Mouse (Mus musculus) megakaryocyte, embryonic 14.5 days (primary cell): ENCODE results near the gene Txnl4b. TPM values are rescaled to one million over a fixed set of nuclear protein-coding genes. Genes with fewer than 3 reads are reported as not detected.

ENCODE experiments used
- H3K27me3 ChIP-seq: replicated peaks from 2 replicates; pipeline ENCODE3; 2012; ENCODE audit warnings: inconsistent platforms
- H3K36me3 ChIP-seq: replicated peaks from 2 replicates; pipeline ENCODE3; 2012; ENCODE audit warnings: low read length, inconsistent platforms, mixed read lengths
- H3K4me1 ChIP-seq: 2 replicates; pipeline ENCODE4 v1.6.1; 2012; ENCODE audit warnings: inconsistent platforms
- H3K4me3 ChIP-seq: replicated peaks from 2 replicates; pipeline ENCODE3; 2012; ENCODE audit warnings: moderate library complexity, mild to moderate bottlenecking, inconsistent platforms
- H3K9me3 ChIP-seq: 2 replicates; pipeline ENCODE4 v1.6.1; 2012; ENCODE audit warnings: inconsistent platforms
- FLI1 ChIP-seq: IDR thresholded peaks from 2 replicates; pipeline ENCODE4 v1.6.1; 2012; ENCODE audit warnings: low read length, inconsistent platforms, mixed read lengths
- GATA1 ChIP-seq: IDR thresholded peaks from 3 replicates; pipeline ENCODE4 v1.6.1; 2012; ENCODE audit warnings: mixed read lengths, low read length, inconsistent platforms, borderline replicate concordance
- polyA plus RNA-seq: library from polyadenylated mRNA; stranded (reverse); fragments of >175 nt; gene quantifications from 2 replicates; pipeline ENCODE4 v1.2.3, GENCODE M21; 2012; ENCODE audit warnings: low replicate concordance; ENCODE audit not compliant: insufficient read depth

Txnl4b gene
- 2.1 and 10.7 TPM in 2 replicates for polyA plus RNA-seq

DNA sequence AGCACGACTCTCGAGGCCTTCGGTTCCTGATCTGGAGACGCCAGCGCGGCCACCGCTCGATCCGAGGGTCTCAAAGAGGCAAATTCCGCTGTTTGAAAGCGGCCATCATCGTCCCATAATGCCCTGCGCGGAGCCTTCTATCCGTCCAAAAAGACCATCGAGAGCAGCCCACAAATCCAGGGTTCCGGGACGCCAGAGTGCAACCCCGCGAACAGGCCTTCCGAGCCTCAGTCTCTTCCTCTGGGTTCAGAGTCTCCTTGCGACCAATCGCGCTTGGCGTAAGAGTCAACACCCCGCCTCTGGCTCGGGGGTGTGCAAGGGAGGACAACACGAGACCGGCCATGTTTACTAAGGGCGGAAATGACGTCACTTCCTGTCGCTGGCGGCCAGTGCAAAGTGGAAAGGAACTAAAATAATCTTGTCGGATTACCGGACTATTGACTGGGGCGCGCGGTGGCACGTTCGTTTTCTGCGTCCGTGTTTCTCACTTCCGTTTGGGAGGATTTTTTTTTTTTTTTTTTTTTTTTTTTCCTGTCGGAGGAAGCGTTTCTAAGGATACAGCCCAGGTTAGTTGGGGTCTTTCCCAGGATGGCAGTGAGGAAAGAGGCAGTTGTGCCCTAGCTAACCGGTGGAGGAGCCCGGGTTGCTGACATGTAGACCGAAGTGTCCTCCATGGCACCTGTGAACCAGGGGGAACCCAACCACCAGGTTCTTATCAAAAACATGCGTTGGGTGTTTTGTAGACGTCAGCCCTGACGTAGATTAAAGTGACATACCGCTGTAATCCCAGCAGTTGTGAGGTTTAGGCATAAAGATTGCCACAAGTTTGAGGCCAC lies at the start of gene Txnl4b, which contains the start of gene Dhx38:
Gene Txnl4b, plus strand, starts transcription at position 395 of the 836 bp plus-strand sequence.
Gene Dhx38, minus strand, starts transcription at position 364 of the 836 bp plus-strand sequence.
- TF ChIP-seq GATA1 (no peak), FLI1 (peak; percentile 100)
- Histone ChIP-seq H3K27me3 (no peaks in the 10 kb centered on the region), H3K9me3 (no peaks in the 10 kb centered on the region), H3K4me1 (peaks cover 46% of the 10 kb centered on the region), H3K36me3 (peaks cover 51% of the 10 kb centered on the region), H3K4me3 (peak within 1 kb of the TSS; percentile 98)

GRCm38 (mm10) chr8:109524008-109524407 lies 41.7 kb upstream of the Txnl4b start:
- peaks cover 21% of the 10 kb centered on the region for H3K9me3 ChIP-seq
- TF ChIP-seq GATA1 (no peak), FLI1 (no peak)
- no peak overlapping the region for H3K4me3 ChIP-seq

GRCm38 (mm10) chr8:109535140-109535990 lies 30.3 kb upstream of the Txnl4b start:
- no peak for TF ChIP-seq FLI1
- H3K4me3 ChIP-seq: no peak overlapping the region
- H3K9me3 ChIP-seq: no peaks in the 10 kb centered on the region
- H3K27me3 ChIP-seq: peaks cover 12% of the 10 kb centered on the region
- H3K4me1 ChIP-seq: peaks cover 26% of the 10 kb centered on the region
- no peaks in the 10 kb centered on the region for H3K36me3 ChIP-seq

More at GRCm38 (mm10) chr8:109524008-109524407, 41.7 kb upstream of the Txnl4b start:
- H3K36me3 ChIP-seq: no peaks in the 10 kb centered on the region
- no peaks in the 10 kb centered on the region for H3K4me1 ChIP-seq
- H3K27me3 ChIP-seq: peaks cover 7% of the 10 kb centered on the region

DNA sequence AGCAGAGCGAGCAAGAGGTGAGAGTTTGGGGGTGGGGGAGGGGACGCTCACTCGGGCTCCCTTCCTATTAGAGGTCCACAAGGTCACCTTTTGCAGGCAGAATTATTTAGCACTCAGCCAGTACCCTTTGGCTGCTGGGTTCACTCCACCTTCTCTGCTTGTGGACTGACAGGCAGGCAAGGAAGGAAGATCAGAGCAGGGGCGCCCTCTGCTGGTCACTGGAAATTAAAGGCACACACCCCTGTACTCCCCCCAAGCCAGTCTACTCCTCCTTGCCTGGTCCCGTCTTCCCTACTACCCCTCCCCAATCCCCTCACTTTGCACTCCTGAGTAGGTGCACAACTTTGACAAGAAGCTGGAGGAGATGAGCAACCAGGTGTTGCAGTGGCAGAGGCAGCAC lies 29.0 kb upstream of the Txnl4b start:
- Histone ChIP-seq H3K27me3 (peaks cover 9% of the 10 kb centered on the region), H3K9me3 (no peaks in the 10 kb centered on the region), H3K36me3 (no peaks in the 10 kb centered on the region), H3K4me1 (peaks cover 26% of the 10 kb centered on the region), H3K4me3 (peak overlapping the region; percentile 71)
- TF ChIP-seq FLI1 (no peak), GATA1 (no peak)

DNA sequence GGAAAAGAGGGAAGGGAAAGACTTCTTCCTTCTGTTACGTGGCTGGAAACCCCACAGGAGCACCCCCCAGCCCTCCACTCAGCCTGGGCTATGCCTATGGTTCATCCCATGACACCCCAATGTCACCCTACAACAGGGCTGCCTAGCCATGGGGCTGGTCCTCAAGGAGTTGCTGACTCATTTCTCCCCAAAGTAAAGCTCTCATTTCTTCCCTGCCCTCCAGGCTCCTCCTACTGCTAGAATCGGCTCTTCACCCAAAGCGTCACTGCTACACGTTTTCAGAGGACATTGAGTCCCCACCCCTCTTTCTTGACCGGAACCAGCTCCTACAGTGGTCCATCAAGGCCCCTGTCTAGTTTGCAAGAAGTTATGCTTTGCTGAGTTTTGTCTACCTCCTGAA lies 23.5 kb upstream of the Txnl4b start:
- Histone ChIP-seq H3K27me3 (peaks cover 5% of the 10 kb centered on the region), H3K36me3 (peaks cover 18% of the 10 kb centered on the region), H3K4me1 (peaks cover 43% of the 10 kb centered on the region), H3K4me3 (no peak overlapping the region), H3K9me3 (peaks cover 3% of the 10 kb centered on the region; the same call in 1 of the 2 replicates)
- no peak for TF ChIP-seq GATA1
- TF ChIP-seq FLI1: no peak

GRCm38 (mm10) chr8:109542748-109543519 lies 22.8 kb upstream of the Txnl4b start:
- Histone ChIP-seq H3K4me3 (no peak overlapping the region), H3K27me3 (peaks cover 5% of the 10 kb centered on the region), H3K9me3 (peaks cover 3% of the 10 kb centered on the region; the same call in 1 of the 2 replicates), H3K36me3 (peaks cover 26% of the 10 kb centered on the region), H3K4me1 (peaks cover 35% of the 10 kb centered on the region)
- TF ChIP-seq FLI1: no peak
- no peak for TF ChIP-seq GATA1

DNA sequence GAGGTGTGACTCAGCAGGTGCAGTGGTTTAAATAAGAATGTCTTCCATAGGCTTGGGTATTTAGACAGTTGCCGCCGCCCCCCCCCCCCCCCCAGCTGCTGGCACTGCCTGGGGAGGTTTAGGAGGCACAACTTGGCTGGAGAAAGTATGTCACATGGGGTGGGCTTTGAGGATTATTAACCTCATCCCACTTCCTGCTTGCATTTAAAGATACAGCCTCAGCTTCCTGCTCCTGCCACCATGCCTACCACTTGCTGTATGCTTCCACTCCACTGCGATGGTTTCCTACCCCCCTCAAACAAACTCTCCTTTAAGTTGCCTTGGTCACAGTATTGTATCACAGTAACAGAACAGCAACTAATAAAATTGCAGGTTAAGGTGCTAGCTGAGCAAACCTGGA lies 21.6 kb upstream of the Txnl4b start:
- H3K27me3 ChIP-seq: peaks cover 1% of the 10 kb centered on the region
- peaks cover 3% of the 10 kb centered on the region; the same call in 1 of the 2 replicates for H3K9me3 ChIP-seq
- no peak for TF ChIP-seq GATA1
- TF ChIP-seq FLI1: no peak
- H3K4me3 ChIP-seq: peak overlapping the region; percentile 46
- peaks cover 37% of the 10 kb centered on the region for H3K36me3 ChIP-seq
- peaks cover 32% of the 10 kb centered on the region for H3K4me1 ChIP-seq

DNA sequence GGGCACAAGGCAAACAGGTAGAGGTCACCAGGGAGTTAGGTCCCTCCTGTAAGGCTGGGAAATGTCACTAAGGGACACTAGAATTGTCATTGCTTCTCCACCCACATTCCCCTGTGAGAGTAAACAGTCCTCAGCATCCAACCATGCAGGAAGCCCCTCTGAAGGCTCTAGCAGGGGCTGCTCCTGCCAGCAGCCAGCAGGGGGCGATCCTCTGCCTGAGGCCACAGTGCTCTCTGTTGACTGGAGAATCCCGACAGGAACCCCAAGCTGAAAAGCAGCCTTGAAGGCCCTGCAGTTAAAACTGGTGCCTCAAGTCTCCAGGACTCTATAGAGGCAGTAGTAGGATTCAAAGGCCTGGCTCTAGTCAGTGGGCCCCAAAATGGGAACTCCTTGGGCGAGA lies 14.0 kb upstream of the Txnl4b start:
- Histone ChIP-seq H3K9me3 (no peaks in the 10 kb centered on the region), H3K4me1 (0 out of 2 replicates have a peak, but pooled peaks cover 3% of the 10 kb centered on the region), H3K27me3 (no peaks in the 10 kb centered on the region), H3K4me3 (no peak overlapping the region), H3K36me3 (peaks cover 99% of the 10 kb centered on the region)
- TF ChIP-seq GATA1 (no peak), FLI1 (no peak)

GRCm38 (mm10) chr8:109563881-109564280 lies 1.8 kb upstream of the Txnl4b start:
- Histone ChIP-seq H3K9me3 (no peaks in the 10 kb centered on the region), H3K36me3 (peaks cover 51% of the 10 kb centered on the region), H3K4me3 (peak overlapping the region; percentile 98), H3K27me3 (no peaks in the 10 kb centered on the region), H3K4me1 (peaks cover 43% of the 10 kb centered on the region)
- TF ChIP-seq FLI1 (no peak), GATA1 (no peak)

DNA sequence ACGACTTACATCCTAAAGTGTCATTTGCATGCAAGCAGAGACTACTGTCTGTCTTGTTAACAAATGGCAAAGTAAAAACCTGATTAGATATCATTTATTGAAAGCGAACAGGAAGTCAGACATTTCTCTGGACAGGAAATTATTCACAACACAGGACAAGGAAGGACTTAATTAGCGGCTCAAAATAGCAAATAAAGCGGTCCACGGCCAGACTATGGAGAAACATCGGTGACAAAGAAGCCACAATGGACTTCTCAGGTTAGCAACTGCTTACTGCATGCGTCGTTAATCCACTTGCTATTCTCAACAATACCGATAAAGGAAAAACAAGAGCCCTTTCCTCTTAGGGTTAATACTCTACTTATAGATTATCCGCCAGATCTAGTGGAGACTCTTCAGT lies 926 bp upstream of the Txnl4b start:
- Histone ChIP-seq H3K27me3 (no peaks in the 10 kb centered on the region), H3K9me3 (no peaks in the 10 kb centered on the region), H3K36me3 (peaks cover 51% of the 10 kb centered on the region), H3K4me1 (peaks cover 43% of the 10 kb centered on the region), H3K4me3 (peak overlapping the region; percentile 98)
- no peak for TF ChIP-seq FLI1
- TF ChIP-seq GATA1: no peak
